Mouse (Mus musculus) embryo, embryonic 9.5 days (tissue): ENCODE measurements at regions not wholly inside any gene's neighbourhood (a gene's known extent, or its start where the extent isn't known, plus 50 kb on each side); places are given as distances from the start of the nearest gene placed in this dataset.

Source experiments
- DNase-seq: peaks from one replicate; pipeline ENCODE4 v3.0.0-alpha.2; 2017; ENCODE audit errors: extremely low spot score

DNA sequence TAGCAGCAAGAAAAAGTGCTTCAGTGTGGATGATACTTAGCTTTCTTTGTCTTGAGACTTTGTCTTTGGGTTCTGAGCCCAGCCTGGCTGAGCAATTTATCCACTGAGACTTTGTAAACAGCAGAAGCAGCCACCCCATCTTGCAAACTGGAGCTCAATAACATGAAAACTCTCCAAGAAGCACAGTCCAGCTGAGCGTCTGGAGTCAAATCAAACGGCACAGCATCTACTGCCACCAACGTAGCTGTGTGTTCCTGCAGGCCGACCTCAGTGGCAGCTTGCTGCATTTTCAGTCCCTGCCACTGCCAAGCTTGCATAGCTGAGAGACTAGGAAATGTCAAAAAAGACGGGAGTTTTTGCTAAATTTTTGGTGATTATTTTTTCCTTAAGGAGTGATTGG is 68.8 kb upstream of the Galnt17 start:
- DNase-seq: no peak

DNA sequence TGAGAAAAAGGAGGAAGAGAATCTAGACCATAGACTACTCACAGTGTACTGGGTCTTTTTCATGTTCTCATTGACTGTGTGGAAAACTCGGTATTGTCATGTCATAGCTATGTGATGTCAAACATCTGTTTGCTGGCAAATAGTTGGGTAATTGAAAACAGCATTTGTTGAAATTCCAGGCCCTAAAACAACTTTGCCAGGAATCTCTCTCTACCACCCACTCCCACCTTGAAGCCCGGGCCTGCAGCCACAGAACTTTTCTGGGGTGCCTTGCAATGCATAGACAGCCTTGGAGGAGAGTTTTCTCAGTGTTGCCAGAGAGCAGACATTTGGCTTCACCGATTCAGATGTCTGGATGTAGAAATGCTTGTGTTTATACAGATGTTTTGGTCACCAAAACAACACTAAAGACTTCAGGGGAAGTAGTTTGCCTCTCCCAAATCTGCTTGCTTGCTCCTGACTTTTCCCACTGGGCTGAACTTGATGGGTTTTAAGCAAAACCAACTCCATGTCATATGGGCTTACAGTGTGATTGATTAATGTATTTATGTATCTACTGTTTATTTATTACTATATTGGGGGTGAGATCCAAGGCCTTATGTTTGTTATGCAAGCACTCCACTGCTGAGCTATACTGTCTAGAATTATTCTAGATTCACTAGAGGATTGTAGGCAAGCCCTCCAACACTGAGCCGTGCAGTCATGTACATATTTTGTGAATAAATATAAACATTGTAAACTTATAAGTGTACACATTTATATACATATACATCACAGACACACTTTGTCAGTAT is 63.2 kb upstream of the Galnt17 start:
- DNase-seq: peak; percentile 2

DNA sequence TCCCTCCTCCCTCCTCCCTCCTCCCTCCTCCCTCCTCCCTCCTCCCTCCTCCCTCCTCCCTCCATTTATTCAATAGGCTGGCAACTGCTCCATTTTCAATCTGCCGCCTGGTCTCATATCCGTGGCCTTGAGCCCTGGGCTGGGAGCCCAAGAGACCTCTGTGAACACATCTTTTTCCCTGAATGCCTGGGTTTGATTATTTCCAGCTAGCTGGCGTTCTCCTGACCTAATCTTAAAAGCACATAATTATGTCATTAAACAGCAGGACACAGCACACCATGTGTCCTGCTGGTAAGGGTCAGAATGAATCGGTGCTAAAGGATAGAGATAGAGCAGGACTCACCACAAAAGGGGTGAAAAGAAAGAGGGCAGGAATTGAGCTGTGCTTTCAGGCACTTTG is 59.2 kb upstream of the Galnt17 start:
- no peak for DNase-seq

DNA sequence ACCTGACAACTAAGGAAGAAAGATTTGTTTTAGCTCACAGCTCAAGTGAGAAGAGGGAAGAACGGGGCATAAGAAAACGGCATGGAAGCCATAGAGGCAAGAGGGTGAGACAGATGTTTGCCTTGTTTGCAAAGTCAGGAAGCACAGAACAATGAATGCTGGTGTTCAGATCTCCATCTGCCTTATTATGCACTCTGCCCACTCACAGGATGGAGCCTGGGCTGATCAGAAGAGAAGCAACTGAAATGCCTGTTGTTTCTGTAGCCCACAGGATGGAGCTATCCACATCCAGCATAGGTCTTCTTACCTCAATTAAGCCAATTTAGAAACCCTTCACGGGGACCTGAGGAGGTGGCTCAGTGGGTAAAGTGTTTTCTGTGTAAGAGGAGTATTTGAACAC is 51.5 kb upstream of the Galnt17 start:
- no peak for DNase-seq
